Mouse (Mus musculus): ENCODE results near the gene Zscan12.

DNA sequence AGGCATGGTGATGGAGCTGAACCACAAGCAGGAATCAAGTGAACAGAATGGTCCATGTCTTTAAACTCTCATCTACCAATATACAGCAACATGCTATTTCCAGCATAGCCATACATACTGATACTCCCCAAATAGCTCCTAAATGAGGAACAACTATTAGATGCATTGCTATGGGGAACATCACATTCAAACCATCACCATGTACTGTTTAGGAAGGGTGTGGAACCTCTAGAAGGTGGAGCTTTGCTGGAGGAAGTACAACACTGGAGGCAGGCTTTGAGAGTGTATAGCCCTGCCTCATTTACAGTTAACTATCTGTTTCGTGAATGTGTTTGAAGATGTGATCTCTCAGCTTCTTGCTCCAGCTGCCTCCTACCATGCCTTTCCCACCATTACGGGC, 15.2 kb downstream of the Zscan12 start:
- no peak for TF ChIP-seq CTCF (IDR thresholded peaks at IDR 0.05; ENCODE audit: low read depth)
- no peak for TF ChIP-seq EP300 (optimal IDR thresholded peaks at IDR 0.05)
